ENCODE assay signal across 31 mouse cellular contexts in the genomic region with DNA sequence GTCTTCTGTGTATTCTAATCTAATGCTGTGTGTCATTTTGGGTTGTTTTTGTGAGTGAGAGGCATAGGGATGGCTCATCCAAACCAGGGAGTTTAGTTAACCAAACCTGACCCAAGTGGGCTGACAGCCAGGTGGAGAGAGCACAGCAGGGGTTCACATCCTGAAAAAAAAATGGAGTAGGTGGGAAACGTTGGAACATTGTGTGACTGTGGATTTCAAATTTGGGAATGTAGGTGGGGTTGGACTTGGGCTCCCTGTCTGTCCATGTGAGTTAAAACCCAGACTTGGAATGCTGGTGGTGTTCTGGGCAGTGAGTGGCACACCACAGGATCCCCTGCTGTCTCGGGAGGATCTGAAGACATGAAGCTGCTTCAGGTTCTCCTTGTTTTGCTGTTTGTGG. TPM values are rescaled to one million over a fixed set of nuclear protein-coding genes. Genes with fewer than 3 reads are reported as not detected.
"Had no signal": no experiment of that assay in that cellular context is flagged by ENCODE, and none has a peak within 500 bp of the region (broad histone marks: within the 10 kb centered on the region; RNA-seq: fewer than 3 reads in every experiment).

A gene (plus strand): TSS at position 301 of the 400 bp plus-strand sequence.

- DNase-seq: cerebellum, adult 8-10 months; cerebellum, adult 9-10 months; cerebellum, adult 9-11 months; cerebellum, postnatal 10 days; cerebellum, postnatal 14 days; cerebellum, postnatal 25 days; cerebellum, postnatal 36 days; embryo, embryonic 11 days; forebrain, postnatal 0 days; gastrocnemius, adult 2 months; gastrocnemius, postnatal 10 days; gastrocnemius, postnatal 14 days; gastrocnemius, postnatal 25 days; gastrocnemius, postnatal 36 days; heart, adult 11 months; heart, adult 18-20 months; heart, adult 2 months had no signal

- H3K4me2 ChIP-seq: embryonic facial prominence, embryonic 12.5 days; embryonic facial prominence, embryonic 13.5 days; embryonic facial prominence, embryonic 15.5 days; forebrain, embryonic 12.5 days; forebrain, embryonic 13.5 days; forebrain, embryonic 15.5 days had no signal

- H3K36me3 ChIP-seq: embryonic facial prominence, embryonic 10.5 days; embryonic facial prominence, embryonic 12.5 days; embryonic facial prominence, embryonic 13.5 days; embryonic facial prominence, embryonic 15.5 days; forebrain, embryonic 10.5 days; forebrain, embryonic 12.5 days; forebrain, embryonic 15.5 days had no signal

- H3K27ac ChIP-seq: embryonic facial prominence, embryonic 10.5 days; embryonic facial prominence, embryonic 12.5 days; embryonic facial prominence, embryonic 13.5 days; embryonic facial prominence, embryonic 15.5 days; forebrain, embryonic 10.5 days; forebrain, embryonic 12.5 days; forebrain, embryonic 13.5 days; forebrain, embryonic 15.5 days; gastrocnemius, adult 2 months; heart, adult 2 months had no signal

- ATAC-seq: forebrain, embryonic 13.5 days; forebrain, embryonic 14.5 days; forebrain, embryonic 15.5 days; forebrain, embryonic 16.5 days; forebrain, postnatal 0 days had no signal

- H3K27me3 ChIP-seq: embryonic facial prominence, embryonic 12.5 days; embryonic facial prominence, embryonic 13.5 days; embryonic facial prominence, embryonic 15.5 days; forebrain, embryonic 12.5 days; forebrain, embryonic 13.5 days; forebrain, embryonic 15.5 days had no signal

- H3K4me3 ChIP-seq: embryonic facial prominence, embryonic 10.5 days; embryonic facial prominence, embryonic 12.5 days; embryonic facial prominence, embryonic 13.5 days; embryonic facial prominence, embryonic 15.5 days; erythroblast, embryonic 14.5 days; forebrain, embryonic 10.5 days; forebrain, embryonic 12.5 days; forebrain, embryonic 13.5 days; forebrain, embryonic 15.5 days; gastrocnemius, adult 2 months; heart, adult 2 months had no signal

- H3K9ac ChIP-seq: embryonic facial prominence, embryonic 12.5 days; embryonic facial prominence, embryonic 13.5 days; embryonic facial prominence, embryonic 15.5 days; forebrain, embryonic 12.5 days; forebrain, embryonic 13.5 days; forebrain, embryonic 15.5 days; forebrain, postnatal 0 days had no signal

- H3K4me1 ChIP-seq: embryonic facial prominence, embryonic 10.5 days; embryonic facial prominence, embryonic 12.5 days; embryonic facial prominence, embryonic 13.5 days; embryonic facial prominence, embryonic 15.5 days; forebrain, embryonic 10.5 days; forebrain, embryonic 12.5 days; forebrain, embryonic 13.5 days; forebrain, embryonic 15.5 days had no signal

- H3K9me3 ChIP-seq: embryonic facial prominence, embryonic 10.5 days; embryonic facial prominence, embryonic 12.5 days; embryonic facial prominence, embryonic 13.5 days; embryonic facial prominence, embryonic 15.5 days; forebrain, embryonic 10.5 days; forebrain, embryonic 12.5 days; forebrain, embryonic 13.5 days; forebrain, embryonic 15.5 days had no signal

RNA-seq across cellular contexts. Expression of the gene that starts here (rescaled TPM):
- polyA plus RNA-seq: embryonic facial prominence, embryonic 10.5 days; embryonic facial prominence, embryonic 11.5 days; embryonic facial prominence, embryonic 12.5 days; embryonic facial prominence, embryonic 13.5 days; embryonic facial prominence, embryonic 14.5 days; embryonic facial prominence, embryonic 15.5 days; erythroblast, embryonic 14.5 days; forebrain, embryonic 10.5 days; forebrain, embryonic 11.5 days; forebrain, embryonic 12.5 days; forebrain, embryonic 13.5 days; forebrain, embryonic 14.5 days; forebrain, embryonic 15.5 days; forebrain, embryonic 16.5 days; forebrain, postnatal 0 days; heart, adult 2 months had no signal
